Mouse (Mus musculus) kidney, adult 18-20 months (tissue): ENCODE measurements around the gene Itm2b.

ENCODE experiments used
- DNase-seq: peaks from one replicate; pipeline ENCODE4 v3.0.0; 2021

Gene Itm2b

GRCm38 (mm10) chr14:73368221-73368620 lies 16.9 kb downstream of the Itm2b start:
- DNase-seq, result no peak

GRCm38 (mm10) chr14:73366278-73366677 lies 18.8 kb downstream of the Itm2b start:
- DNase-seq, result no peak

DNA sequence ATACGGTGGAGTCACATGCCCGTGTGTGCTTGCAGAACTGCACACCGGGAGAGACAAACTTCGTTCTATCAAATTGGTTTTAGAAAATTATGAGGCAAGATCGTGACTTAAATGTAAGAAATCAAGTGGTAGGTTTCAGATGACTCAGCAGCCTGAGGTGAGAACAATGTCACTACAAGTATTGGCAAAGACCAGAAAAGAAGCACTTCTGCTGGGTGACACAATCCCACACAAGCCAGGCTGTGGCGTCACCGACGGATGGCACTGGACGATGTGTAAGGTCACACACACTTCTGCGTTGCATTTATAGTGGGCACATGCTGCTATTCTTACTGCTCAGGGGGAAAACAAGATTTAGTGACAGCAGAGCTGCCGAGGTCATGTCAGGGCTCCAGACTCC lies 21.3 kb downstream of the Itm2b start:
- DNase-seq, result no peak

DNA sequence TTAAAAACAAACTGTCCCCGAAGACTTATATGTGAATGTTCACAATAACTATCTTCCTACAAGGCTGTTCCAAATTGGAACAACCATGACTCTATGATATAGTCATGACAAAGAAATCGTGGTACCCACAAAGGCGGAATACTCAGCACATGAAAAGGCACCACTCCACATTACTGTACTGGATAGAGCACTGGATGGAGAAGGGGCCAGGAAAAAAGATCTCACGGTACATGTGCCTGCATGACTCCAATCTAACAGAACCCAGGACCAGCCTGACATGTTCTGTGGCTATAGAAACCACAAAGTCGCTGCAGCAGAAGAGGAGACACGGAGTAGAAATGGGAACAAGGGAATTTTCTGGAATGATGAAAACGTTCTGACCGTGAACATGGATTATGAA lies 30.4 kb downstream of the Itm2b start:
- no peak for DNase-seq

GRCm38 (mm10) chr14:73351118-73351517 lies 34.0 kb downstream of the Itm2b start:
- DNase-seq, result no peak

DNA sequence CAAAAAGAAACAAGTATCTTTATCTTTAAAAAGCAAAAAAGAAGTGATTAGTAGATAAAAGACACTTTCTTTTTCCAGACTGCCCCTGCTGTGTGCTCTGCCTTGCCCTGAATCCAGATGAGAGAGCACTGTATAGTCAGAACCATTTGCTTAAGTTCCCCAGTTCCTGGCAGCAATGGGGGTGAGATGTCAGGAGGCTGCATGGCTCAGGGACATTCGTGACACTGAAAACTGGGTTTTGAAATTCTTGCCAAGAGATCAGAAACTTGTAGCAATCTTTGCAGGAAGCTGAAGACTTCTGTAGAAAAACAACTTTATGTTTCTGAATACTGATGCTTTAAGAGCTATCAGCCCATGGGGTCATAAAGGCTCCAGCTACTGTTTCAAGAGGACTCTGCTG lies 35.1 kb downstream of the Itm2b start:
- no peak for DNase-seq

- no peak for DNase-seq
Observed at GRCm38 (mm10) chr14:73349061-73349670, 35.9 kb downstream of the Itm2b start.

- no peak for DNase-seq
Observed at GRCm38 (mm10) chr14:73347302-73347701, 37.8 kb downstream of the Itm2b start.

DNA sequence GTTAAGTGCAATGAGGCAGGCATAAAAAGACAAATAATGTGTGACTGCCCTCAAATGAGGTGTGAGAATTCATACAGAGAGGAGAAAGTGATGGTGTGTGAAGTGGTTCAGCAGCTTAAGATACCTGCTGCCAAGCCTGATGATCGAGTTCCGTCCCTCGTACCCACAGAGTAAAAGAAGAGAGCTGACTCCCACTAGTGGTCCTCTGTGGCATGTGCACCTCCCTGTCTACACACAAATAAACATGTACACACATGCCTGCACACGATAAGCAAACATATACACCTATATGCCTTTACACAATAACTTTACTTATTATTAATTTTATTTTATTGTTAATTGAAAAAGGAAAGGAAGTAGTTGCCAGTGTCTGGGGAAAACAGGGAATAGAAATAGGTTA lies 39.5 kb downstream of the Itm2b start:
- no peak for DNase-seq

DNA sequence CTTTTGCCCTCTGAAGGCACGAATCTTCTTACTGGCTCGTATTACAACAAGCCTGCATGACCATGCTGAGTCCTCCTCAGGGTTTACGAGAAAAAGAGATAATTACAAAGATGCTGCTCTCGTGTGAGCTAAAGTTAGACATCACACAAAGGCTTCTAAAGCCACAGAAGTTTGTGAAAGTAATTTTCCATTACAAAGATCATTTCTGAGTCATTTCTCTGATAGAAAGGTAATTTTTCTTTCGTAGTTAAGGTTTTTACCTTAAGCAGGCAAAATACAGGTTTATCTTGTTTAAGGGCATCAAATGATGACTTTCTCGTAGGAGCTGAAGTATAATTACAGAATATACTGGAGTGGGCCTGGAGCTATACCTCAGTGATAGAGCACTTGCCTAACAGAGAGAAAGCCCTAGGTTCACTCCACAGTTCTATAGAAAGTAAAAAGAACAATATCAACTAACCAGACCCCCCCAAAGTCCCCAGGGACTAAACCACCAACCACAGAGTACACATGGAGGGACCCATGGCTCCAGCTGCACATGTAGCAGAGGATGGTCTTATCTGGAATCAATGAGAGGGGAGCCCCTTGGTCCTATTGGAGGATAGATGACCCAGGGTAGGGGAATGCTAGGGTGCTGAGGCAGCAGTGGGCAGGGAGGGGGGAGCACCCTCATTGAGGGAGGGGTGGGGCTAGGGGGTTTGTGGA lies 44.9 kb downstream of the Itm2b start:
- no peak for DNase-seq

- no peak for DNase-seq
Observed at GRCm38 (mm10) chr14:73339615-73340014, 45.5 kb downstream of the Itm2b start.

GRCm38 (mm10) chr14:73336316-73337080 lies 48.6 kb downstream of the Itm2b start:
- DNase-seq, result no peak

DNA sequence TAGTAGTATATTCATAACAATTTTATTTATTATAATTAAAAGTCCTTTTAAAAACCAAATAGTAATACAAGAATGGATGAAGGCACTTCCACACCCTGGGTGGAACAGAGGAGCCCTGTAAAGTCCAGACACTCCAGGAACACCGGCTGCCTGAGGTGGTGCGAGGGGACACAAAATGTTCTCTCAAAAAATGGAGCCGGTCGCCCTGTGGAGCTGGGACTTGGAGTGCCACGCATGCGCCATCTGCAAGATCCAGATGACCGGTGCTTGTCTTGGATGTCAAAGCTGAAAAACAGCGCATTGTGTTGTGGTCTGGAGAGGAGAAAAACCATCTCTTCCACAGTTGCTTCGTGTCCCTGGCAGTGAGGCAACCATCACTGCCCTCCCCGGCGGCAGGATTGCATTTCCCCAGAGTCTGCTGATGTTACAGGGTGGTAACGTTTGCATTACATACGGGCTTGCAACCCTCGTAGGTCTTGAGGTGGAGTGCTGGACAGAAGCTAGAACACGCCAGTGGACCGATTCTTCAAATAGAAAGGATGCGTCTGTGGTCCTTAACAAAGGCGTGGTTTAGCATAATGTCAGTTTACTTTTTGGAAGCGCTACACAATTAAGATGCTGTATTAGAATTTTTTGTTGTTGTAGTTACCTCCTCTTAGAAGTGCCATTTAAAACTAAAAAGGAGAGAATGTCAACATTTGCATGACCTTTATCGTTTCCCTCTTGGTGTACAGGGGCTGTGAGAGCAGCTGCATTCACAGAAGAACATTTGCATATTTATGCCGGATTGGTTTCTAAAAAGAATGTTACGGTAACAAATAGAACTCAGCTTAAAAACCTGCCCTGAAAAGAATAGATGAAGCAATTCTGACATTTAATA lies 49.9 kb downstream of the Itm2b start:
- no peak for DNase-seq

- no peak for DNase-seq
Observed at GRCm38 (mm10) chr14:73333880-73334279, 51.2 kb downstream of the Itm2b start.

- no peak for DNase-seq
Observed at GRCm38 (mm10) chr14:73331386-73331785, 53.7 kb downstream of the Itm2b start.

DNA sequence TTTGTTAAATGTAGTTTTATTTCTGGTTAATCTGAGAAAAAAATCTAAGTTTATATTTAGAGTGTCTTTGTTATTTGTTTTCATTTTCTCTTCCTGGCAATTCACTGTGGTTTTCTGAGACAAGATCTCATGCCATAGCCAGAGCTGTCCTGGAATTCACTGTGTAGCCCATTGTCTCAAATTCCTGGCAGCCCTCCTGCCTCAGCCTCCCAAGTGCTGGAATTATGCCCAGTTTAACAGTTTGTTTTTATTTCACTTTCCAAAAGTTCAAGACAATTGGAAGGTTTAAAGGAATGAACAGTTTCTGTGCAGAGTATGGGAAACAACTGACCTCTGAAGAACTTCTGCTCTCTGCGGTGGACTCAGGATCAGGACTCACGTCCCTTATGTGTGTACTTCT lies 55.2 kb downstream of the Itm2b start:
- no peak for DNase-seq

GRCm38 (mm10) chr14:73326511-73326910 lies 58.6 kb downstream of the Itm2b start:
- no peak for DNase-seq

DNA sequence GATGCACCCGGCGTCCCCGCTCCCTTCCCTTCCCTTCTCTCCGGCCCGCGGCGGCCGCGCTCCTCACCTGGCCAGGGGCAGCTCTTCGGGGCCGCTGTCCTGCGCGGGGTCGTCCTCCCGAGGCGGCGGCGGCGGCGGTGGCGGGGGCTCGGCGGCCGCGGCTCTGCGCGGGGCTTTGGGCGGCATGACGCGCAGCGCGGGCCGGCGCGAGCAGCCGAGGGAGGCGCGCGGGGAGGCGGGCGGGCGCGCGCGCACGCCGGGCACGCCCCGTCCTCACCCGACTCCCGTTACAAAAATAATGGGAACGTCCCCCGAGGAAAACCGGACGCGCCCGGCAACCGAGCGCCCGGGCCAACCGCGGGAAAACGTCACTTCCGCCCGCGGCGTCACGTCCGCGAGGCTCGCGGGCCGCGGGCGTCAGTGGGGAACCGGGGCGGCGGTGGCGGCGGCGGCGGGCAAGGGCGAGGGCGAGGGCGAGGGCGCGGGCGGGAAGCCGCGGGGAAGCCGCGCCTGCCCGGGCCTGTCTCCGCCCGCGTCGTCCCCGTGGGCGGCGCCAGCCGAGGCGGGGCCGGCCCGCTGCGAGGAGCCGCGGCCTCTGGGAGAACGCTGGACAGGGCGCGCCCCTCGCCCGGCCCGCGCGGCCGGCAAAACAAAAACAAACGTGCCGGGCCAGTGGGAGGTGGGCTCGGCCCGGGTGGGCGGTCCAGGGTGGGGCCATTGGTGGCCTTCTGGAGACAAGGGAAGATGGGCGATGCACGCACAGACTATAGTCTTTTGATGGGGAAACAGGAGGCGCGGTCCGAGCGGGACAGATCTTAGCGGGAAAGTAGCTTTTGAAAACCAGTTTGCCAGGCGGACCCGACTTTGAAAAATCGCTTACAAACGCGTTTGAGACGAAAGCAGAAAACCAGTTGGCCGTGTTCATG lies 59.4 kb downstream of the Itm2b start, which contains the start of gene Rb1:
Gene Rb1 (minus strand): TSS at position 367 of the 926 bp plus-strand sequence.
- DNase-seq, result peak; percentile 88

DNA sequence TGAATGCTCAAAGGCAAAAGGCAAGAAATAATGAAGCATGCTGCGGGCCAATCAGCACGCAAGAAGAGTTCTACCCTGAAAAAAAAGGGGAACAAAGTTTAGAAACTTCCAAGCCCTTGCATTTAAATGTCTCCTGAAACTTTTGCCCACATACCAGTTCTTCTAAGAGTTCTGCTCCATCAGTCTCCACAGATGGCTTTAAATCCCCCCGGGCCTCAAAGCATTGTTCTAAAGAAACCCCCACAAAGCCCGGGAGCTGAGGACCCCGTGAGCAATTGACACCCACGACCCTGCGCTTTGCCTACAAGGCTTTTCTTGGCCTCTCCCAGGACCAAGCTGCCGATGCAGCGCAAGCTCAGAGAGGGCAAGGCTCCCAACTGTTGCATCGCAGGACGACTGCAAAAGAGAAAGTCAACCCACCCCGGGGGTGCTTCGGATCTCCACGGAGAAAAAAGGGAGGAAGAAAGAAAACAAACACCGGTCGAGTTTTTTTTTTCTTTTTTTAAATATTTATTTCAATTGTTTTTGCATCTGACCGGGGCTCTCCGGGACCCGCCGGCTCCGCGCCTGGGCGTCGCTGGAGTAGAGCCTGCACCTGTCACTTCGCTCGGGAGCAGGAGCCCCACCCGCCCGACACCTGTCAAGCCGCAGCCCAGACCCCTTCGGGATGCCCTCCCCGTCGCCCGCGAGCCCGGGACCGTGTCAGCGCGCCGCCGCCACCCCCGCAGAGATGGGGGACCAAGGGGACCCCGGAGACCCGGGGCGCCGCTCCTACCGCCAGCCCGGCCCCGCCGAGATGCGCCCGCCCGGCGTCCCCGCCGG lies 60.2 kb downstream of the Itm2b start:
- peak; percentile 63 for DNase-seq

- DNase-seq, result no peak
Observed at GRCm38 (mm10) chr14:73323965-73324364, 61.1 kb downstream of the Itm2b start.

DNA sequence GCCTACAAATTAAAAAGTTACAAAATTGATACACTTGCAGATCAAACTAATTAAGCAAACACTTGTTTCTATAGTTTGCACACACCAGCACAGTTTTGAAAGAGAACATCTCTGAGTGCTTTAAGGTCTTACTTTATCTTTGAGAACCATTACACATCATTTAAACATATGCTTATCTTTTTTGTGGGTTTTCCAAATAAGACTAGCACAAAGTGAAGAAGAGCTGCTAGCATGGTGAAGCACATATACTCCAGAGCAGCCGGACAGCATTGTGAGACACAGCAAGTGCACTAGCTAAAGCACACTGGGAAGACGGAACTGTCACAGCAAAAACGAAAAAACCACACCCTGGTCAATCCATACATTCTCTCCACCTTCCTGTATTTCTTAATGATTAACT lies 62.9 kb downstream of the Itm2b start:
- DNase-seq, result no peak
